Mouse (Mus musculus): ENCODE measurements at regions not wholly inside any gene's neighbourhood (a gene's known extent, or its start where the extent isn't known, plus 50 kb on each side); places are given as distances from the start of the nearest gene placed in this dataset.

DNA sequence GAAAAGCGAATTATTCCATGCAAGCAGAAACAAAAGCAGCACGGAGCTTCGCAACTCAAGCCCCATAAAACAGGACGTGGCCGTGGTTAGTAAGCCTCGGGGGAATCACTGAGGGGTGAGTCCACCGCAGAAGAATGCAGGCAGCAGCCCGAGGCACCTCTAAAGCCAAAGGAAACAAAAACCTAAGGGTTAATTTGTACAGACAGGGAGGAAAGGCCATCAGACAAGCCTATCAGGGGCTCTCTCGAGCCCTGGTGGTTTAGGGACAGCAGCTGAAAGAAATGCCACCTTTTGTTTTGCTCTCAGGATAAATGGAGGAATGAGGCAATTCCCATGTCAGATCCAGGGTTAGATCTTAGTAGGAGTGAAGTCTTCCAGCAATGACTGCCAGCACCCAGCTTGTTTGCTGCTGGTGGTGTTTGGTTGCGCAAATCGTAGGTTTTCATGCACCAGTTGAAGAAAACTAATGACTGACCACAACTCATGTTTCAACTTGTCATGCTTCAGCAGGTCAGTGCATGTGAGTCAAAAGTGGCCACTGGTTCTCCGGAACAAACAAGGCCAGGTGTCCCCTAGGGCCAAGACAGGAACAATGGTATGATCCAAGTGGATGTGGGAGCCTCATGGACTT is 173.9 kb upstream of the Dapk1 start:
- peak; percentile 69 to 79 for DNase-seq

DNA sequence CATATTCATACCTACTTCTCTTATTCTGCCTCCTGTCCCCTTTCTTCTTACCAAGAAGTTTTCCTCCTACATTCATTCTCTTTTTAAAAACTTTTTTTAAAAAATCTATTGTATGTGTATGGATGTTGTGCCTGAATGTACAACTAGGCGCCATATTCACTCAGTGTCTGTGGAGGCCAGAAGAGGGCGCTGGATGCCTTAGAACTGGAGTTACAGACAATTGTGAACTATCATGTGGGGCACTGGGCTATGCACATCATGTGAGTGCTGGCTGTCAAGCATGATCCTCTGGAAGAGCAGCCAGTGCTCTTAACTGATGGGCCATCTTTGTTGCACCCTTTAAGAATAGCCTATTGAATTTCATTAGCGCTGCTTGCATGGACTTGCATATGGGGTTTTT is 172.6 kb upstream of the Dapk1 start:
- no peak for DNase-seq

DNA sequence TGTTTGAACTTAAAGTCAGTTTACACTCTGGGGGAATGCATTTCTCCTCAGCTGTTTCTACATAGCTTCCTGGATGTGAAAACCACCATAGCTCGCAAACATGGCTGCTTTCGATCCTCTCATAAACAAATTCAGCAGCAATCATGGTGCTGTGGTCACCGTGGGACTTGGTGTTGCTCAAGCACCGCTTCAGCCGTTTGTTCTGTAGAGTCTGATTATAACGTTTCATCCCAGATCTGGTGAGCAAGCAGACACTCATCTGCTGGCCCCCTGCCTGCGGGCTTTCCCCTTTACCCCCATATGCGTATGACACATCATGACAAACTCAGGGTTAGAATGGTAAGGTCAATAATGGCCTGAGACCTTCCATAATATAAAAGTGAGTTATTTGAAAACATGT is 170.3 kb upstream of the Dapk1 start:
- no peak for DNase-seq

DNA sequence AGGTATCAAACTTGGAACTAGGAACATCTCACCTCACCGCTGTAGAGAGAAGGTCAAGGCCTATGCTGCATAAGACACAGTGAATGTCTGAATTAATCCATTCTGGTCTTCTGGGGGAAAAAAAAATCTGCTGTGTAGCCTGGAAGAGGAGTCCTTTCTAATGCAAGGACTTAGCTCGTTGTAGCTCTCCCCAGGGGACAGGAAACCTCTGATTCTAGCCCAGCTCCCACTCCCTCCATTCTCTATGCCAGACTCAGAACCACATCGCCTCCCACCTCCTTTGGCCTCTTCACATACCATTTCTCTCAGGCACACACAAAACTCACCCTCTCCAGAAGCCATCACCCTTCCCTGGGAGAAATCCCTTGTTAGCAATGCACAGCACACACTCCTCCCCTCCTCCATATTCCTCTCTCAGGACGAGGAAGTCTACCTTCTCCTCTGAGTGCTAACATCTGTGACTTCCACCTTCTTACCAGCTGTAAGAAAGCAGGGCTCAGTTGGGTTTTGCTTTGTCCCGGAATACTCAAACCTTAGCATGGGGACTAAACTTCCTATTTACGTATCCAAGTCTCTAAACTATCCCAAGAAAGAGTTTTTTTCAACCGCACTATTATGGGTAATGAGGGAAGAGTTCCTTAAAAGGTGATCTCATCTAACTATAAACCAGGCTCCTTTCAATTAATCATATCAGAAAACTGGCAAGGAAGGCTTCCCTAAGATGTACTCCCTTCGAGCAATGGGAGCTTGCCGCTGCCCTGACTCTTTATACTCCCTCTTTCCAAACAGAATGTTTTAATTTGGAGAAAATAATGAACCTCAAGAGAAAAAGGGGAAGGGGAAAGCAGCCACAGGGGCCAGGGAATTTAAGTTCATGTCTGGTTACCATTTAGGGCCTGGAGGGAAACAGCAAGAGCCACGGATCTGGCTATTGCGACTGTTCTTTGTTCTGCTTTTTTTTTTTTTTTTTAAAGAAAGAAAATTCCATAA is 167.2 kb upstream of the Dapk1 start:
- no peak for DNase-seq

DNA sequence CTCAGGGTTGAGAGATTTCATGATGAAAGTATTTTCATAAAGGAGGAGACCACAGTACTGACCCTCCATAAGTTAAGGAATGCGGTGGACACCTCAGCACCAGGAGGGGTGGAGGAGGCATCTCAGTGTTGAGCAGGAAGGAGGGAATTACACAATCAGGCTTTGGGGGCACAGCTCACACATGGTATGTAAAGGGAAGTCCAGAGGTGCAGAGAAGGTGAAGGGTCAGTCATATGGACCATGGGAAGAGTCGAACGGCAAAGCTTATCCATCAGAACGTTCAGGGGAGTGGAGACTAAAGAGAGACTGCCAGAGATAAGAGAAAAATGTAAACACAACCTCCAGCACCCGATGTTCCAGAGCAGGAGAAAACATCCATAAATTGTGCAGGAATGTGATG is 166.4 kb upstream of the Dapk1 start:
- DNase-seq = no peak

DNA sequence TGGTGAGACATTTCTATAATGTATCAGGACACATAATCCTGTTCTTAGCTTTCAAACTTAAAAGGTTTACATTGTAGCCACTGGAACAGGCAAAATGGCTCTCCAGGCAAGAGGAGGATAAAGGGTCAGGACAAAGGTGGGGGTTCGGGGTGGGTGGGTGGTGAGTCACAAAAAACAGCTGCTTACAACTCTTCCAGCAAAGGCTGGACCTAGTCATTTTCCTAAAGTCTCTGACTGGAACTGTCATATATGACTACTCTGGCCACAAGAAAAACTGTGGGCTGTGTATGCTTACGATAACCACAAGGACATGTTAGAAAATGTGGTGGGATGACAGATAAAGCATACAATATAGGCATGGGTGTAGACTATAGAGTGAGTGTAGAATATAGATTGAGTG is 163.6 kb upstream of the Dapk1 start:
- DNase-seq = no peak

DNA sequence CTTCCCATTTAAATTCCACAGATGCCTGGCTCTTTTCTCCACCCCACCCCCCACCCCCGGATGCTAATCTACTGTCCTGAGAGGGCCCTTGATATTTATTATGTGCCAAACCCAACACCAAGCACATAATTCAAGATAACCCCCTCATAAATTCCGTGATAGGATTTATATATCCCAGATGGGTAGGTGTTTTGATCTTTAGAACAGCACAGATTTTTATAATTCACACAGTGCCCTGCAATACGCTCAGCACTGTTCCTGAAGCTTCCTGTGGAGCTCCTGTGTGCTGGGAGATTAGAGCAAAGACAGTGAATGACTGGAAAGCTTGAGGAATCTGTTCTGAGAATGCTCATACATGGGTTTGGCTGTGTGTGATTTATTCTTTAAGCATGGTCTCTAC is 161.2 kb upstream of the Dapk1 start:
- no peak for DNase-seq

DNA sequence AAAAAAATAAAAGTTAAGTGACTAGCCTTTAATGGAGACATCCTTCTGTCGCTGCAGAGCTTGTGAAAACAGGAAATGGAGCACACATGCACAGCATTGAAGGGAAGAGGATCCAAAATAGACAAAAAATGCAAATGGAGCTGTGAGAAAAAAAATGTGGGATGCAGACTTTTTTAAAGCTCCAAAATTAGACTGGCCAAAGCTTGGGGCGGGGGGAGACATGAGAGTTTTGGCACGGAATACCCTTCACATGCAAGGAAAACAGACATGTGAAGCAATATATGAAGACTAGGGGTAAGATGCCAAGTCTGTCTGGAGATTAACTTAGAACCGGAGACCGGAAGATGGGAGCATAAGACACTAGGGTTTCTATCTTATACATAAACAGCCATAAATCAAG is 156.6 kb upstream of the Dapk1 start:
- DNase-seq = no peak

DNA sequence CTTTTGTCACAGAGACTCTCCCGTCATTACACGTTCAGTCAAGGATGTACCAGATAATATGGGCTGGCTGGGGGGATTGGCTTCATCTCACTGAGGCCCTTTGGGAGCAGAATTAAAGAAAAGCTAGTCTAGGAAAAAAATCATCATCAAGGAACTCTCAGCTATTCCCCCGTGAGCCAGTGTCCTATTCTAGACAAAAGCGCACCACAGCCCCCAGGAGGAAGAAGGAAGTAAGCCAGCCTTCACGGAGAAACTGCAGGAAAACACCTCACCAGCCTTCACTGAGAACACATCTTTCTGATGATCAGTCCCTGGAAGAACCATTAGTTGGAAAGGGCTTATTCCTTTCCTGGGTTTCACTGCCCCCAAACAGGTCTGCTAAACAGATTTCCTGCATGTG is 154.8 kb upstream of the Dapk1 start:
- no peak for DNase-seq

DNA sequence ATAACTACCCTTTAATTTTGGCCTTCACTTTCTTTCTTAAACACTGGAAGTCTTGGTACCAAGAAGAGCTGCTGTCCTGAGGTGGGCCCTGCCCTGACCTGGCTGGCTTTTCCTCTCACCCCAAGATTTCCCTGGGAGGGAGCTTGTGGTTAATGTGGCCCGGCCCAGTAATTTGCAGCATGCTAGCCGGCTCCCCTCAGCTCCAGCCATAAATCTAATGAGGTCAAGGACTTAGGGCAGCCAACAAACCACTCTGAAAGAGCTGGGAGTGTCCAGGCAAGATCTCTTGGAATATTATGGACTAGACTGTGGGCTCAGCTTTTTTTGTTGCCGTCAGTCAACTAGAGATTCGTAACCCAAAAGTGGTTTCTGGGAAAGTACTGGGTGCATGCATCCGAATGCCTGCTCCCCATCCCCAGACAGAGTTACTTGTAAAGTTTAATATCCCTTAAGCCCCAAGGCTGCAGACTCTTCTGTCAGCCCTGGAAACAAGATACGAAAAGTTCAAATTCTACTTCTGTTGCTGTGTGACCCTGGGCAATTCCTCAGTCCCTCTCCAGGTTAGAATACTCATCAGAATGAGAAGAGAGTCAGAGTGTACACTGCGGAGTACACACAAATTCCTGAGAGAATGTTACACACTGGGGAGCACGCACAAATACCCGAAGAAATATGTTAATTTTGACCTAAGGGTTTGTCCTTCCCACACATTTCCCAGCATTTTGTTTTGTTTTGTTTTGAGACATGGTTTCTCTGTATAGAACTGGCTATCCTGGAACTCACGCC is 150.8 kb upstream of the Dapk1 start:
- no peak for DNase-seq

DNA sequence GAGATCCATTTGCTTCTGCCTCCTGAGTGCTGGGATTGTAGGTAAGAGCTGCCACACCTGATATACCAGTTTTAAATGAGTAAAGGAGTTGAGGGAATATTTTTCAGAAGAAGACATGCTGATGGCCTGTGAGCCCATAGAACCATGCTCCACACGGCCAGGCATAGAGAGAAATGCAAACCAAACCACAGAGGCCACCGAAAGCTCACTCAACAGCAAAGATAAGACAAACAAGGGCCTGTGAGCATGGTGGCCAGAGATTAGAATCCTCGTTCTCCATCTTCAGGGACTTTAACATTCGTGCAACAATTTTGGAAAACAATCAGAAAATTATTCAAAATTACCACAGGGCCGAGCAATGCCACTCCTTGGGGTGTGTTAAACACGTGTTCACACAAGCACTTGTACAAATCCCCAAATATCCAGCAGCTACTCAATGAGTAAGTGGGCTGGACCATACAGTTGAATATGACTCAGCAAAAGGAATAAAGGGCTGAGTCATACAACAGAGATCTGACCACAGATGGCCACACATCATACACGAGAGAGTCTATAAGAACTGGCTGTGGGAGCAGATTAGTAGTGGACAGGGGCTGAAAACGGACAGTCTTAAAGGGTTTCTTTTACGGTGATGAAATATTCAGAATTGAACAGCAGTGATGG is 147.8 kb upstream of the Dapk1 start:
- no peak for DNase-seq

DNA sequence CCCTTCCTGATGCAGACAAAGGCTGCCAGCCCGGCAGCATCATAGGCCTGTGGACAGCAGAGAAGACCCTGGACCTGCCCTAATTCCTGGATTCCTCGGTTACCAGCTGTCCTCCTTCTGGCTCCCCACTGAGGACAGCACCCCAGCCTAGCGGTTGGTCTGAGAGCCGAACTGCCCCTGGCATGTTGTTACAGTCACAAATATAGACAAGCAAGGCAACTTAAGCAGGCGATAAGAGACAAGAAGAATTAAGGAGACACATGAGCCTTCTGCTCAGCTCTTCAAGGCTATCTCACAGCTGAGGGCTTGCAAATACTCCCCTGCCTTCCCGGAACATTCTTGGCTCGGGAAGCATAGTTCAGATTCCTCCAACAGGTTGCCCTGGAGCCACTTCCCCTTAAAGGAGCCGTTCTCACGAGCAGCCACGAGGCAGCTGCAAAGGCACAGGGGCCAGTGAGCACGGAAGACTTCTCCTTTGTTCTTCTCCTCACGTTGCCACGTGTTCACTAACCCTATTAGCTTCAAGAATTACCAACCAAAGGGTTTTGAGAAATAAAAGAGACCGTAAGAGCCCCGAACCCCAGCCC is 146.6 kb upstream of the Dapk1 start:
- DNase-seq = peak; percentile 61 to 64

DNA sequence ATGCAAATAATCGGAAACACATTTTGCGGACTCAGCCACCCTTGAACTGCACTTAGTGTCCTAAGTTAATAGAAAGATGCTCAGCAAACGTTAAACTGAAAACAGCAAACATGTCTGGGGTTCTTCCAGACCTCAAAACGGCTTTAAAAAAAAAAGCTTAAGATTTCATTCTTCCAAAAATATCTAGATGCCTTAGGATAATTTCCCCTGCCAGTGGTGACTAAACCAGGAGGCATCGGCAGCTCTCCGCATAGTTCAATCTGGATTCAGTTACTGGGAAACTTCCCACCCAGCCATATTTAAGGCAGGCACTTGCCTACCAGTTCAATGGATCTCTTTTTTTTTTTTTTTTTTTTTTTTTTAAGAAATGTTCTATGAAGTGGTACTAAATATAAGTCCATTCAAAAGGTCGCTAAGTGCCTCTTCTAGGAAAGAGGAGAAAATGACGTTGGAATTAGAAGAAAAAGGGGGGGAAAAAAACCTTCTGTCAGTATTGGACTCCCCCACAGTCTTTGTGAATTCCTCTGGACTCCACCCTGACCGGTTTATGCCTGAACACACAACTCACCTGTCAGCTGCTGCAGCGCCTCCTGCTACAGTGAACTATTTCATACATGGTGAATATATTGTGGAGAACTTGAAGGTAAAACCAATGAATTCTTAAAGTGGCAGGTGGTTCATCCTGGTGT is 145.7 kb upstream of the Dapk1 start:
- no peak for DNase-seq

DNA sequence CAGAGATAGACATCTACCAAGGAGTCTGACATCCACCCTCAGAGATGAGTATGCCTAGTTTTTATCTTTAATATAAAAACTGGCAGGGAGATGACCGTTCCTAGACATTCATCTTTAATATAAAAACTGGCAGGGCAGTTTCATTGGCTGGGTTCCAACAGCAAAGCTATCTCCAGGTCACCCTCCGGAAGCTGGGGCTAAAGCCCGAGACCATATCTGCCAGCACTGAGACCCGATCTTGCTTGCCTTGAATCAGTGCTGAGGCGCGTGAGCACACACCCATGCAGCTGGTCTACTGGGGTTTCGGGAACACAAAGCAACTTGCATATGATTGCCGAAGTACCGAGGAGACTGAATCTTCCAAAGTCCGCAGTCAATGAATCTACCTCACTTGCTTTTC is 144.5 kb upstream of the Dapk1 start:
- no peak for DNase-seq

DNA sequence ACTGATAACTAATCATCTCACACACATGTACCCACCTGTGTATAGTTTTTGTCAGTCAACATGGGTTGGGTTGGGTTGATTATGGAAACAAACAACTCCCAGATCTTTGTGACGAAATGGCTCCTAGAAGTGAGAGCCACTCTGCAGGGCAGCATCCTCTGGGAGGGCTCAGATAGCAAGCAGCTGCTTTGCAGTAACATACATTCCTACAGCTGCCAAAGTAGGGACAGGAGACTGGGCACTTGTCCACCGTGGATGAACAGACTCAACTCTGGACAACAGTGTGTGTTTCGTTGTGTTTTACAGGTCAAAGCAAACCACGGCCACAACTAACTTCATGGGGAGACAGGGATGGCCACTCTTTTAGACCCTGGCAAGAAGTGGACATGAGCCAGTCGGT is 142.7 kb upstream of the Dapk1 start:
- no peak for DNase-seq

DNA sequence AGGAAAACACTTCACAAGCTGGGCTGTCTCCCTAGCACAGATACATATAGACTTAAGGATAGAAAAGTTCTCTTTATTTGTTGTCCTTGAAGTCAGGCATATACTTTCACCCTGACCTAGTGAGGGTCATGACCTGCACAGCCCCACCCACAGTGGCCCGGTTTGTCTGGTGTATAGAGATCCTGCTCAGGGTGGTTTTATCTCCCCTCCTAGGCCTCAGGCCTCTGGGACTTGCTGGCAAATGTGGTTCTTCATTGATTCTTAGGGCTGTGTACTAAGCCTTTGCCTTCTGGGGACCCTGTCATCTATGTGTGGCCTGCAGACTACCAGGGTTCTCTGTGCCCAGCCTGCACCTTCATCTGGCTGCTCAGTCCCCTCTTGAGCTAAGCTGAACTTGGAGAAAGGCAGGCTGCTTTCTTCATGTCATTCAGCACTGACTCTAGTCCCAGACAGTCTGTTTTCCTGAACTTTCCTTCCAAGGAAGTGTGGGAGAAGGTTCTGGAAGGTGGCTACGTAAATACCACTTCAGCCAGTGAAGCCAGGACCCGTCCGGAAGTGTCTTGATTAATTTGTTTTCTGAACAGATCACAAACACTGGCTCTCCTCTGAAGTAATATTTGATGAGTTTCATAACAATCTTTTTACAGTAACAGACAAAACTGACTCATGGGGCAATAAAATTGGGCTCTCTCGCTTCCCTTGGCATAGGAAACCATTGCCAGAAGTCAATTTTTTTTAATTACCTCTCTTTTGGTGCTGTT is 135.0 kb upstream of the Dapk1 start:
- peak in 1 of 2 experiments; percentile 22 for DNase-seq

DNA sequence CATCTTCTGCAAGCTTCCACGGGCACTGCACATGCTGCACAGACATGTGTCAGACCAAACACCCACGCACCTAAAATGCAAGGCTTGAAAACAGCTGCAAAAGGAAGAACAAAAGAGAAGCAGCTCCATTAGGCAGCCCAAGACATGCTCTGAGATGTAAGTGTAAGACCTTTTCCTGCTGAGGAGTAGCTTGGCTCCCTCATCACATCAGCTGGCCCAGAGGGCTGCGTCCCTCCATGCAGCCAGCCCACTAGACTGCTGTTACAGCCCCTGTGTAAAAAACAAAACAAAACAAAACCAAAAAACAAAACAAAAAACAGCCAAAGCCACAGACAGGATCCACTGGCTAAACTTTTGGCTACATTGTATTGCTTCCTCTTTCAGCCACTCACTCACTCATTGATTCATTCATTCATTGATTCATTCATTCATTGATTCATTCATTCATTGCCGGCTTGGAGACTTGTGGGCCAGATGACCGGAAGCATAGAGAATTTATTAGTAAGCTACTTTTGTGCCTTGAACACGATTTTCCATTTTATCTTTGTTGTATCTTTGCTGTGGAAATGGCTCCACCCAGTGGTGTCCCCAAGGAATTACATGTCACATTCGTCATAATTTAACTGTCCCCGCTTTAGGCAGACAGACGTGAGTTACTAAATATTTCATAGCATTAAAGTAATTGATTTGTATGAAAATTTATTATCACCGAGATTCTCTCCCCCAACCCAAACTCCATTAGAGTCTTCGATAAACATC is 133.7 kb upstream of the Dapk1 start:
- DNase-seq = peak; percentile 62 to 85

DNA sequence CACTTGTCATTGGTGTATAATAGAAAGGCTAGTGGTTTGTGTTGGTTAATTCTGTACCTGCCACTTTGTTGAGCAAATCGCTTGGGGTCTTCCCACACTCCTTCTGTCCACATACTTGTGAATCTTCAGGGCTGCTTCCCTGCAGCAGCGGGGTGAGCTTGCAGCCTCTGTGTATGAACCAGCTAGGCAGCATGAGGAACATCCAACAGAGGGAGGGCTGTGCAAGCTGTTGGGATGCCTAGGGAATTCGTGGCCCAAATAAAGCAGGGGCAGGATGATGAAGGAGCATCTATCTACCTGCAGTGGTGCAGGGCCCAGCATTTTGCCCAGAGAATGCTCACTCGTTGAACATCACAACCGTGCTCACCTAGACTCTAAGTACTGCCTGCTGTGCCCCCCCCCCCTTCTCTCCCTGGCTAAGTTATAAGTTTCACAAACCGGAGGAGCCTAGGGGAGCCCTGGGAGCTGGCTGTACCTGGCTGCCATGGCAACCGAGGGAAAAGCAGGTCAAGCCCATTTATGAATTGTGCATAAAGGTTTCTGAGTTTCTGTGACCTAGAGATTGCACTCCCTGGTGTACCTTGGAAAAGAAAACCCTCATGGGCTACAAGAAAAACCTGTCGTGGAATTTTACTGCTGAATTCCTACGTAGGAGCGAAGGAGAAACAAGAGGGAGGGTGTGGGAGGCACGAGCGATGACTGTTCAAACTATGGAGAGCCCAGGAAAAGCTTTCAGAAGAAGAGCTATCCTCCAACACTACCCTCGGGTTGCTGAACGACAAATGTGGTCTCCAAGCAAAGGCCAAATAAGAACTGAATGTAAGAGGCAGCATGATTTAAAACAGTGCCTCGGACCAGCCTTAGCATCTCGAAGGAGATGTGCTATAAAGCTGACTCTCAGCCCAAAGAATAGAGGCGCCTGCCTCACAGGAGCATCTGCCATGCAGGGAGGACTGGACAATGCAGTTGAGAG is 131.0 kb upstream of the Dapk1 start:
- no peak for DNase-seq

DNA sequence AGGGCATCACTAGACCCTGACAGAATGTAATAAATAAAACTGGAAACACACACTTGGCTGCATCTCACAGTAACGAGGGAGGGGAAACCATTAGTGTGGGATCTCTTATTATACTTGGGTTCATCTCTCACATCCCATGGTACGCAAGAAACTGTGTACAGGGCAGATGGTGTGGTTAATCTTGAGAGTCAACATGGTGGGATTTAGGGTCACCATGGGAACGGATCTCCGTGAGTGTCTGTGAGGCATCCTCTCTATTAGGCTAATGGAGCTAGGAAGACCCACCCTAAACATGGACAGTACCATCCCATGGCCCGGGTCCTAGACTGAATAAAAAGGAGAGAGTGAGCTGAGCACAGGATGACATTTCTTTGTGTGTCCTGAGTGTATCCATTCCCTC is 130.1 kb upstream of the Dapk1 start:
- no peak for DNase-seq
